8 mouse cellular contexts compared by ENCODE assay signal in genomic region chr14:47450121-47450520, GRCm38 (mm10). TPM values are rescaled to one million over a fixed set of nuclear protein-coding genes. Genes with fewer than 3 reads are reported as not detected.
DNase-seq lines count a peak whose midpoint lies in the region; ATAC-seq and TF ChIP-seq lines count a peak whose summit lies in the region.
"Not testable (repeated sequence)": the region's sequence is repeated elsewhere in the genome, so short reads cannot be mapped to it uniquely, and the experiment has no call there.

TSS of gene Fbxo34 (plus strand) at chr14:47450421.

- not testable (repeated sequence) for H3K4me1 ChIP-seq in embryonic fibroblast, embryonic 13.5 days (ENCODE audit: control insufficient read depth, insufficient read depth, low read length); hindbrain, embryonic 11.5 days (replicated peaks; ENCODE audit: control insufficient read depth, insufficient read depth, low read length); liver, embryonic 11.5 days (replicated peaks; ENCODE audit: control insufficient read depth, insufficient read depth, low read length); midbrain, embryonic 13.5 days (replicated peaks); testis, adult 2 months (ENCODE audit: control insufficient read depth, insufficient read depth, low read length)

- H3K4me3 ChIP-seq in embryonic fibroblast, embryonic 13.5 days (ENCODE audit: insufficient read depth, low read length); hindbrain, embryonic 11.5 days (ENCODE audit: low read depth, low read length); liver, embryonic 11.5 days (ENCODE audit: low read depth, low read length); midbrain, embryonic 13.5 days (replicated peaks); testis, adult 2 months (ENCODE audit: control insufficient read depth, low read depth, low read length): not testable (repeated sequence)

- H3K9ac ChIP-seq in hindbrain, embryonic 11.5 days (ENCODE audit: low read depth, low read length); liver, embryonic 11.5 days (ENCODE audit: low read depth, low read length); midbrain, embryonic 13.5 days (replicated peaks): not testable (repeated sequence)

- not testable (repeated sequence) for TF ChIP-seq CTCF in embryonic fibroblast, embryonic 13.5 days (IDR thresholded peaks at IDR 0.05; ENCODE audit: borderline replicate concordance, insufficient read depth, low read length); testis, adult 2 months (IDR thresholded peaks at IDR 0.05; ENCODE audit: control insufficient read depth, insufficient read depth, insufficient replicate concordance, low read depth, low read length)

- 98% methylated on average over 2 of the region's 5 CpGs for WGBS in hindbrain, embryonic 11.5 days
- 99% methylated on average over 2 of the region's 5 CpGs for WGBS in liver, embryonic 11.5 days
- WGBS in midbrain, embryonic 13.5 days, result 94% methylated on average over 2 of the region's 5 CpGs

- H3K4me2 ChIP-seq in hindbrain, embryonic 11.5 days (replicated peaks; ENCODE audit: low read depth, low read length); liver, embryonic 11.5 days; midbrain, embryonic 13.5 days (replicated peaks): not testable (repeated sequence)

- not testable (repeated sequence) for H3K36me3 ChIP-seq in hindbrain, embryonic 11.5 days (ENCODE audit: control insufficient read depth, insufficient read depth, low read length); liver, embryonic 11.5 days (ENCODE audit: control insufficient read depth, insufficient read depth, low read length); midbrain, embryonic 13.5 days; testis, adult 2 months (ENCODE audit: control insufficient read depth, insufficient read depth, low read length)

- not testable (repeated sequence) for H3K27ac ChIP-seq in embryonic fibroblast, embryonic 13.5 days (ENCODE audit: insufficient read depth, low read length); hindbrain, embryonic 11.5 days (ENCODE audit: low read depth, low read length); liver, embryonic 11.5 days (ENCODE audit: low read depth, low read length); midbrain, embryonic 13.5 days; testis, adult 2 months (ENCODE audit: control insufficient read depth, insufficient read depth, low read depth, low read length)

- not testable (repeated sequence) for ATAC-seq in granulocyte monocyte progenitor cell, adult 5-6 weeks (replicated peaks; ENCODE audit: poor library complexity, severe bottlenecking); hindbrain, embryonic 11.5 days (ENCODE audit: low FRiP score); liver, embryonic 11.5 days (replicated peaks; ENCODE audit: low FRiP score); midbrain, embryonic 13.5 days

- H3K9me3 ChIP-seq in hindbrain, embryonic 11.5 days (ENCODE audit: control insufficient read depth, low read length); liver, embryonic 11.5 days (ENCODE audit: control insufficient read depth, low read length); midbrain, embryonic 13.5 days: not testable (repeated sequence)

- not testable (repeated sequence) for TF ChIP-seq POLR2A in embryonic fibroblast, embryonic 13.5 days (IDR thresholded peaks at IDR 0.05; ENCODE audit: low read depth, low read length); testis, adult 2 months (IDR thresholded peaks at IDR 0.05; ENCODE audit: control insufficient read depth, low read depth, low read length)

- H3K27me3 ChIP-seq in hindbrain, embryonic 11.5 days (ENCODE audit: control insufficient read depth, insufficient read depth, low read length); liver, embryonic 11.5 days (replicated peaks; ENCODE audit: control insufficient read depth, insufficient read depth, low read length); midbrain, embryonic 13.5 days; testis, adult 2 months (ENCODE audit: control insufficient read depth, insufficient read depth, low read length): not testable (repeated sequence)

- not testable (repeated sequence) for DNase-seq in adrenal gland, adult 2 months; hindbrain, embryonic 11.5 days (ENCODE audit: low spot score); layer of hippocampus, adult 8-10 months (ENCODE audit: low spot score in 2 of 2); liver, embryonic 11.5 days (ENCODE audit: low spot score)

RNA-seq across cellular contexts. Expression of gene Fbxo34, which starts in this region (rescaled TPM):
- total RNA-seq in adrenal gland, adult 2 months (2021), result 10 to 100 TPM; 18.2 to 37.0 TPM
- polyA plus RNA-seq in adrenal gland, adult 2 months (2012; rRNA removed), result 13.1 and 15.8 TPM in 2 replicates
- polyA plus RNA-seq in embryonic fibroblast, embryonic 13.5 days (2011; ENCODE audit: insufficient read length, low read depth, missing spikeins), result 19.4 and 20.3 TPM in 2 replicates
- total RNA-seq in granulocyte monocyte progenitor cell, adult 5-6 weeks (2014; fragmentation: Nextera tagmentation), result 10.7 and 13.2 TPM in 2 replicates
- total RNA-seq in granulocyte monocyte progenitor cell, adult 5-6 weeks (2017), result 27.4 and 32.9 TPM in 2 replicates
- 20.1 and 22.9 TPM in 2 replicates for polyA plus RNA-seq in hindbrain, embryonic 11.5 days (2014; fragmentation: Nextera tagmentation; extraction: Ambion mirVana)
- total RNA-seq in layer of hippocampus, adult 8-10 months (2022), result 10 to 100 TPM; 79.4 to 98.3 (median 87.4) TPM
- 27.8 and 30.9 TPM in 2 replicates for polyA plus RNA-seq in liver, embryonic 11.5 days (2014; fragmentation: Nextera tagmentation; extraction: Ambion mirVana)
- polyA plus RNA-seq in midbrain, embryonic 13.5 days (2015; fragmentation: Nextera tagmentation; extraction: Ambion mirVana), result 24.9 and 26.6 TPM in 2 replicates
- polyA plus RNA-seq in testis, adult 2 months (2012; rRNA removed), result 51.5 and 52.5 TPM in 2 replicates
